28 mouse cellular contexts compared by ENCODE assay signal in the genomic region with DNA sequence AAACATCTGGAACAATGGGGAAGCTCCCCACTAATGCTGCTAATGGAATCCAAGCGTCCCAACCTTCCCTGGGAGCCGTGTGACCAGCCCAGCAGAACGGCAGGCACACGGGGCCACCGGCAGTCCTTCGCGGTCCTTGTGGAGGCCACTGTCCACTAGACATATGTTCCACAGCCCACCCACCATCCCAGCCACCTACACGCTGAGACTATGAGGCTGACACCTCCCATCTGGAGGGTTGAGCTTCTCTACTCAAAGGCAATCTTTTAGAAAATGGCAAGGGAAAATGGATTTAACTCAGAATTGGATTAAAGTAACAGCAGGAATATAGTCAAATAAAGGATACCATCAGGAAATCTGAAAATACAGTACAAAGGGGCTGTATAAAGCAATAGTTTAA. TPM values are rescaled to one million over a fixed set of nuclear protein-coding genes. Genes with fewer than 3 reads are reported as not detected.
"Had no signal": no experiment of that assay in that cellular context is flagged by ENCODE, and none has a peak within 500 bp of the region (broad histone marks: within the 10 kb centered on the region; RNA-seq: fewer than 3 reads in every experiment).

No protein-coding gene starts in this region.

- H3K4me1 ChIP-seq: heart, embryonic 13.5 days; heart, embryonic 15.5 days; hindbrain, embryonic 10.5 days; hindbrain, embryonic 12.5 days; intestine, embryonic 15.5 days; limb, embryonic 13.5 days; limb, embryonic 15.5 days; liver, embryonic 12.5 days had no signal

- ATAC-seq: hindbrain, embryonic 16.5 days; inflammation-experienced regulatory T-cells, adult 6 months; intestine, embryonic 15.5 days; intestine, postnatal 0 days; liver, embryonic 12.5 days had no signal

- H3K36me3 ChIP-seq: heart, embryonic 13.5 days; heart, embryonic 15.5 days; hindbrain, embryonic 10.5 days; hindbrain, embryonic 12.5 days; intestine, embryonic 15.5 days; limb, embryonic 13.5 days; limb, embryonic 15.5 days; liver, embryonic 12.5 days had no signal

- DNase-seq: gastrocnemius, adult 2 months; gastrocnemius, postnatal 10 days; gastrocnemius, postnatal 25 days; heart, adult 2 months; heart, postnatal 4 days; kidney, adult 18-20 months; kidney, adult 8-10 months; kidney, postnatal 10 days; kidney, postnatal 25 days; kidney, postnatal 4 days; left cerebral cortex, postnatal 4 days had no signal

- H3K4me3 ChIP-seq: gastrocnemius, adult 2 months; heart, adult 2 months; heart, embryonic 13.5 days; heart, embryonic 15.5 days; hindbrain, embryonic 10.5 days; hindbrain, embryonic 12.5 days; intestine, embryonic 15.5 days; layer of hippocampus, adult 2 months; left cerebral cortex, adult 2 months; limb, embryonic 13.5 days; limb, embryonic 15.5 days; liver, embryonic 12.5 days had no signal

- H3K9me3 ChIP-seq: heart, embryonic 13.5 days; heart, embryonic 15.5 days; hindbrain, embryonic 10.5 days; hindbrain, embryonic 12.5 days; intestine, embryonic 15.5 days; limb, embryonic 13.5 days; limb, embryonic 15.5 days; liver, embryonic 12.5 days had no signal

- H3K27me3 ChIP-seq: heart, embryonic 13.5 days; heart, embryonic 15.5 days; hindbrain, embryonic 12.5 days; intestine, embryonic 15.5 days; limb, embryonic 13.5 days; limb, embryonic 15.5 days; liver, embryonic 12.5 days had no signal

- H3K27ac ChIP-seq: gastrocnemius, adult 2 months; heart, adult 2 months; heart, embryonic 13.5 days; heart, embryonic 15.5 days; hindbrain, embryonic 10.5 days; hindbrain, embryonic 12.5 days; hindbrain, embryonic 14.5 days; intestine, embryonic 15.5 days; layer of hippocampus, adult 2 months; left cerebral cortex, adult 2 months; limb, embryonic 13.5 days; limb, embryonic 15.5 days; liver, embryonic 12.5 days; liver, embryonic 14.5 days had no signal

RNA-seq across cellular contexts. Expression of gene Grm8, which starts 23.4 kb away (rescaled TPM):
- polyA plus RNA-seq: heart, adult 2 months; heart, postnatal 0 days; inflammation-experienced regulatory T-cells, adult 6 months; liver, adult 2 months; liver, embryonic 14.5 days had no signal
